Mouse (Mus musculus) midbrain, embryonic 16.5 days (tissue): Measurements from ENCODE around the gene Slc9a3. TPM values are rescaled to one million over a fixed set of nuclear protein-coding genes. Genes with fewer than 3 reads are reported as not detected.

Experiments
- ATAC-seq: fragments of 200-750 bp; cut with Nextera tagmentation; 2 replicates; pipeline ENCODE4 v1.8.0; 2017; ENCODE audit warnings: moderate TSS enrichment
- H3K27ac ChIP-seq: fragments of 300-500 bp; sonication (generic); 2 replicates; pipeline ENCODE4 v1.5.1; 2014; ENCODE audit warnings: mild to moderate bottlenecking, low read length, mixed read lengths
- H3K27me3 ChIP-seq: fragments of 300-500 bp; sonication (generic); 2 replicates; pipeline ENCODE4 v1.6.1; 2014; ENCODE audit warnings: low read depth, low read length, mixed read lengths; ENCODE audit not compliant: control insufficient read depth, insufficient read depth
- H3K36me3 ChIP-seq: fragments of 300-500 bp; sonication (generic); 2 replicates; pipeline ENCODE4 v1.6.1; 2014; ENCODE audit warnings: mild to moderate bottlenecking, low read length, moderate library complexity, mixed read lengths; ENCODE audit not compliant: control insufficient read depth, insufficient read depth
- H3K4me1 ChIP-seq: fragments of 300-500 bp; sonication (generic); 2 replicates; pipeline ENCODE4 v1.6.1; 2014; ENCODE audit warnings: mild to moderate bottlenecking, low read length, mixed read lengths; ENCODE audit not compliant: control insufficient read depth, insufficient read depth
- H3K4me2 ChIP-seq: fragments of 300-500 bp; sonication (generic); 2 replicates; pipeline ENCODE4 v1.6.1; 2014; ENCODE audit warnings: mild to moderate bottlenecking, low read length, mixed read lengths
- H3K4me3 ChIP-seq: fragments of 300-500 bp; sonication (generic); 2 replicates; pipeline ENCODE4 v1.5.1; 2014; ENCODE audit warnings: low read depth, mild to moderate bottlenecking, low read length, moderate library complexity, mixed read lengths
- H3K9ac ChIP-seq: fragments of 300-500 bp; sonication (generic); 2 replicates; pipeline ENCODE4 v1.6.1; 2014; ENCODE audit warnings: low read depth, low read length, mixed read lengths
- H3K9me3 ChIP-seq: fragments of 300-500 bp; sonication (generic); replicated peaks from 2 replicates; pipeline ENCODE4 v1.6.1; 2014; ENCODE audit warnings: mild to moderate bottlenecking, low read length, mixed read lengths; ENCODE audit not compliant: control insufficient read depth, poor library complexity, severe bottlenecking
- WGBS: fragments of 180-500 bp; shearing (Covaris S2); extraction: QIAGEN DNeasy Blood & Tissue Kit; methylation state at CpG from one replicate; pipeline ENCODE4 v1.1.7; 2014; 5-methylcytosine and 5-hydroxymethylcytosine counted together
- polyA plus RNA-seq: library from polyadenylated mRNA; unstranded; fragments of >200 nt; fragmentation: Nextera tagmentation; extraction: Ambion mirVana; gene quantifications from 2 replicates; pipeline ENCODE4 v1.2.1, GENCODE M21; 2015

The Slc9a3 gene
- 0.13 and 0.41 TPM in 2 replicates for polyA plus RNA-seq

GRCm38 (mm10) chr13:74121141-74121602 is at the start of gene Slc9a3:
Gene Slc9a3 (plus strand): TSS chr13:74121457.
- Histone ChIP-seq H3K9ac (peak within 1 kb of the TSS; percentile 61), H3K4me2 (peak within 1 kb of the TSS; percentile 92), H3K4me3 (peak within 1 kb of the TSS; percentile 48), H3K9me3 (no peaks in the 10 kb centered on the region), H3K36me3 (no peaks in the 10 kb centered on the region), H3K27me3 (peaks cover 25% of the 10 kb centered on the region), H3K4me1 (peaks cover 6% of the 10 kb centered on the region; the same call in 1 of the 2 replicates), H3K27ac (no peak within 1 kb of the TSS)
- WGBS, result under 1% methylated on average over 35 of the region's 35 CpGs
- peak; percentile 76 for ATAC-seq

- Histone ChIP-seq H3K4me2 (no peak overlapping the region), H3K4me1 (no peaks in the 10 kb centered on the region), H3K27ac (no peak overlapping the region), H3K9me3 (no peaks in the 10 kb centered on the region), H3K9ac (no peak overlapping the region), H3K27me3 (no peaks in the 10 kb centered on the region), H3K4me3 (no peak overlapping the region), H3K36me3 (no peaks in the 10 kb centered on the region)
- WGBS, result 82% methylated on average over 3 of the region's 3 CpGs
- no peak for ATAC-seq
Measured at GRCm38 (mm10) chr13:74071714-74072113, 49.5 kb upstream of the Slc9a3 start.

- H3K4me2 ChIP-seq, result no peak overlapping the region
- H3K27me3 ChIP-seq, result no peaks in the 10 kb centered on the region
- H3K36me3 ChIP-seq, result no peaks in the 10 kb centered on the region
- no peak overlapping the region for H3K9ac ChIP-seq
- H3K9me3 ChIP-seq, result no peaks in the 10 kb centered on the region
- H3K4me1 ChIP-seq, result no peaks in the 10 kb centered on the region
- WGBS, result 88% methylated on average over 7 of the region's 7 CpGs
- no peak overlapping the region for H3K4me3 ChIP-seq
- H3K27ac ChIP-seq, result no peak overlapping the region
- ATAC-seq, result no peak
Measured at GRCm38 (mm10) chr13:74073369-74073768, 47.9 kb upstream of the Slc9a3 start.

- H3K9me3 ChIP-seq, result no peaks in the 10 kb centered on the region
- H3K27ac ChIP-seq, result no peak overlapping the region
- no peaks in the 10 kb centered on the region for H3K36me3 ChIP-seq
- H3K9ac ChIP-seq, result no peak overlapping the region
- no peaks in the 10 kb centered on the region for H3K4me1 ChIP-seq
- H3K27me3 ChIP-seq, result no peaks in the 10 kb centered on the region
- no peak for ATAC-seq
- H3K4me3 ChIP-seq, result no peak overlapping the region
- WGBS, result 79% methylated on average over 3 of the region's 3 CpGs
- no peak overlapping the region for H3K4me2 ChIP-seq
Measured at GRCm38 (mm10) chr13:74090265-74090664, 31.0 kb upstream of the Slc9a3 start.

- no peak overlapping the region for H3K4me2 ChIP-seq
- no peak for ATAC-seq
- H3K9ac ChIP-seq, result no peak overlapping the region
- H3K4me3 ChIP-seq, result no peak overlapping the region
- H3K27ac ChIP-seq, result no peak overlapping the region
- no peaks in the 10 kb centered on the region for H3K4me1 ChIP-seq
- H3K9me3 ChIP-seq, result no peaks in the 10 kb centered on the region
- no peaks in the 10 kb centered on the region for H3K27me3 ChIP-seq
- H3K36me3 ChIP-seq, result no peaks in the 10 kb centered on the region
- WGBS, result 61% methylated on average over 2 of the region's 2 CpGs
Measured at GRCm38 (mm10) chr13:74095936-74096335, 25.3 kb upstream of the Slc9a3 start.

GRCm38 (mm10) chr13:74096715-74097363 is 24.4 kb upstream of the Slc9a3 start:
- 37% methylated on average over 2 of the region's 2 CpGs for WGBS
- Histone ChIP-seq H3K4me3 (no peak overlapping the region), H3K27ac (no peak overlapping the region), H3K27me3 (no peaks in the 10 kb centered on the region), H3K9ac (no peak overlapping the region), H3K4me2 (no peak overlapping the region), H3K9me3 (no peaks in the 10 kb centered on the region), H3K4me1 (no peaks in the 10 kb centered on the region), H3K36me3 (no peaks in the 10 kb centered on the region)
- ATAC-seq, result peak; percentile 79

DNA sequence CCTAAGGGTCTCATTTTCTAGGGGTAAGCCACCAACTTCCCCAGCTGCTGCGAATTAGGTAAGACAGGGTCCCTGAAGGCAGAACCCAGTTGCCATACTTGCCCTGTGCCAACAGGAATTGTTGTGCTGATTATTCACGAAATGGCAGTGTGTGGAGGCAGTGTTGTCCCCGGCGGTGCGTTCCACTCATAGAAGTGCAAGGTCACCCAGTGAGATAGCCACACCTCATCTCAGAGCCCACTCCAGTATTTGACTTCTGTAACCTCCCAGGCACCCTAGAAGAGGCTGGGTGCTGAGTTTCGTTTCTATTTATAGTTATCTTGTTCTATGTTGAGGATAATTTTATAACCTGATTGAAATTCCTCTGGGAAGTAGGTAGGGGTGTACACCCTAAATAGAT is 22.3 kb upstream of the Slc9a3 start:
- ATAC-seq, result no peak
- 80% methylated on average over 6 of the region's 6 CpGs for WGBS
- Histone ChIP-seq H3K4me1 (no peaks in the 10 kb centered on the region), H3K27ac (no peak overlapping the region), H3K36me3 (no peaks in the 10 kb centered on the region), H3K9me3 (no peaks in the 10 kb centered on the region), H3K27me3 (no peaks in the 10 kb centered on the region), H3K4me2 (no peak overlapping the region), H3K4me3 (no peak overlapping the region), H3K9ac (no peak overlapping the region)

GRCm38 (mm10) chr13:74102108-74102830 is 19.0 kb upstream of the Slc9a3 start:
- Histone ChIP-seq H3K9ac (no peak overlapping the region), H3K27ac (no peak overlapping the region), H3K9me3 (no peaks in the 10 kb centered on the region), H3K27me3 (no peaks in the 10 kb centered on the region), H3K4me1 (no peaks in the 10 kb centered on the region), H3K4me3 (no peak overlapping the region), H3K4me2 (no peak overlapping the region), H3K36me3 (no peaks in the 10 kb centered on the region)
- 88% methylated on average over 8 of the region's 8 CpGs for WGBS
- no peak for ATAC-seq
